ENCODE assay signal across 10 mouse cellular contexts in the genomic region with DNA sequence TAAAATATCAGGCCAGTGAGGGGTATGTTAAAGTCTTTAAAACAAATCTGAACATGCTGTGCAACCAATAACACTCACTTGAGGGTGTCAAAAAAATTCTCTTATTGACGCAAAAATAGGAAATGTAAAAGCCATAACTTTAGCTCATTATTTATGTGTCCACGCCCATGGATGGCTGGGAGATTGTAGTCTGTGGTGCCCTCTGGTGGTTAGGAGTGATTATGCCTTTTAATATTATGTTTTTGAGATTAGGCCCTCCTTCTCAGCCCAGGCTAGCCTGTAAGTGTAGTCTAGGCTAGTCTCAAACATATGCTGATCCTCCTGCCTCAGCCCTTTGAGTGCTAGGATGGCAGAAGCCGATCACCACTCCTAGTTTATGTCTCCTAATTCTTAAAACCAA.
DNase-seq lines count a peak whose midpoint lies in the region; ATAC-seq and TF ChIP-seq lines count a peak whose summit lies in the region.
"Had no signal": no experiment of that assay in that cellular context is flagged by ENCODE, and none has a peak within 500 bp of the region (broad histone marks: within the 10 kb centered on the region; RNA-seq: fewer than 3 reads in every experiment).

No protein-coding gene starts in this region.

- no peak overlapping the region for H3K4me2 ChIP-seq in liver, embryonic 11.5 days
- H3K4me2 ChIP-seq in intestine, embryonic 16.5 days (ENCODE audit: low read depth, low read length), result no peak overlapping the region
- H3K4me2 ChIP-seq: embryonic facial prominence, embryonic 15.5 days had no signal

- no peaks in the 10 kb centered on the region for H3K79me2 ChIP-seq in liver, adult 2 months (ENCODE audit: control insufficient read depth, insufficient read depth, low read length)

- no peaks in the 10 kb centered on the region for H3K9me3 ChIP-seq in liver, embryonic 11.5 days (ENCODE audit: control insufficient read depth, low read length)
- H3K9me3 ChIP-seq in intestine, embryonic 16.5 days (ENCODE audit: control insufficient read depth, low read length), result no peaks in the 10 kb centered on the region
- H3K9me3 ChIP-seq: embryonic facial prominence, embryonic 15.5 days; megakaryocyte, embryonic 14.5 days had no signal

- 0 out of 2 replicates have a peak, but pooled peaks cover 2% of the 10 kb centered on the region for H3K4me1 ChIP-seq in liver, adult 2 months (ENCODE audit: control insufficient read depth, insufficient read depth, low read length)
- no peaks in the 10 kb centered on the region for H3K4me1 ChIP-seq in liver, embryonic 11.5 days (replicated peaks; ENCODE audit: control insufficient read depth, insufficient read depth, low read length)
- no peaks in the 10 kb centered on the region for H3K4me1 ChIP-seq in intestine, embryonic 16.5 days (ENCODE audit: control insufficient read depth, insufficient read depth, low read length)
- H3K4me1 ChIP-seq: megakaryocyte, embryonic 14.5 days had no signal

- DNase-seq in embryo, embryonic 11 days, result peak; percentile 31
- no peak for DNase-seq in embryo, embryonic 9.5 days (ENCODE audit: extremely low spot score)
- DNase-seq in liver, adult 2 months (ENCODE audit: extremely low read depth, low read depth, low spot score), result no peak
- no peak for DNase-seq in liver, embryonic 11.5 days (ENCODE audit: low spot score)
- DNase-seq in brain, adult 2 months (ENCODE audit: low read depth, low spot score), result peak; percentile 12
- peak; percentile 53 for DNase-seq in naive thymus-derived CD4-positive, alpha-beta T cell, adult 2 months (ENCODE audit: low read depth)
- DNase-seq in urinary bladder, postnatal 10 days (ENCODE audit: low spot score), result no peak

- 83% methylated on average over 3 of the region's 3 CpGs for WGBS in liver, adult 2 months
- 74% methylated on average over 3 of the region's 3 CpGs for WGBS in liver, embryonic 11.5 days
- WGBS in intestine, embryonic 16.5 days, result 87% methylated on average over 3 of the region's 3 CpGs

- no peak for TF ChIP-seq POLR2A in liver, adult 2 months (IDR thresholded peaks at IDR 0.05; ENCODE audit: extremely low read depth, insufficient read depth, low read length)

- no peaks in the 10 kb centered on the region for H3K36me3 ChIP-seq in liver, adult 2 months (ENCODE audit: control insufficient read depth, insufficient read depth, low read length)
- no peaks in the 10 kb centered on the region for H3K36me3 ChIP-seq in liver, embryonic 11.5 days (ENCODE audit: control insufficient read depth, insufficient read depth, low read length)
- no peaks in the 10 kb centered on the region for H3K36me3 ChIP-seq in intestine, embryonic 16.5 days (ENCODE audit: control insufficient read depth, insufficient read depth, low read length)
- H3K36me3 ChIP-seq: embryonic facial prominence, embryonic 15.5 days had no signal

- no peaks in the 10 kb centered on the region for H3K27me3 ChIP-seq in liver, adult 2 months (ENCODE audit: control insufficient read depth, insufficient read depth, low read length)
- H3K27me3 ChIP-seq in liver, embryonic 11.5 days (replicated peaks; ENCODE audit: control insufficient read depth, insufficient read depth, low read length), result no peaks in the 10 kb centered on the region
- no peaks in the 10 kb centered on the region for H3K27me3 ChIP-seq in intestine, embryonic 16.5 days (replicated peaks; ENCODE audit: control insufficient read depth, insufficient read depth, low read length)
- H3K27me3 ChIP-seq: embryonic facial prominence, embryonic 15.5 days; megakaryocyte, embryonic 14.5 days had no signal

- no peak overlapping the region for H3K27ac ChIP-seq in liver, adult 2 months (replicated peaks; ENCODE audit: insufficient read depth, low read depth, low read length)
- H3K27ac ChIP-seq in liver, embryonic 11.5 days (ENCODE audit: low read depth, low read length), result no peak overlapping the region
- H3K27ac ChIP-seq in intestine, embryonic 16.5 days (ENCODE audit: low read length), result no peak overlapping the region
- H3K27ac ChIP-seq: embryonic facial prominence, embryonic 15.5 days had no signal

- H3K9ac ChIP-seq in liver, adult 2 months (ENCODE audit: low read depth, low read length), result no peak overlapping the region
- no peak overlapping the region for H3K9ac ChIP-seq in liver, embryonic 11.5 days (ENCODE audit: low read depth, low read length)
- no peak overlapping the region for H3K9ac ChIP-seq in intestine, embryonic 16.5 days (ENCODE audit: low read depth, low read length)
- H3K9ac ChIP-seq: embryonic facial prominence, embryonic 15.5 days had no signal

- no peak for ATAC-seq in liver, embryonic 11.5 days (replicated peaks; ENCODE audit: low FRiP score)
- ATAC-seq in intestine, embryonic 16.5 days, result no peak

- no peak overlapping the region for H3K4me3 ChIP-seq in liver, adult 2 months (ENCODE audit: insufficient read depth, low read depth, low read length)
- H3K4me3 ChIP-seq in liver, embryonic 11.5 days (ENCODE audit: low read depth, low read length), result no peak overlapping the region
- no peak overlapping the region for H3K4me3 ChIP-seq in intestine, embryonic 16.5 days (ENCODE audit: low read length)
- H3K4me3 ChIP-seq: embryonic facial prominence, embryonic 15.5 days; megakaryocyte, embryonic 14.5 days had no signal

- TF ChIP-seq CTCF in liver, adult 2 months (IDR thresholded peaks at IDR 0.05; ENCODE audit: low read depth, low read length), result peak; percentile 50

Comparison
In these comparisons a context has a peak if more than half of its experiments do, and no peak if none do; other contexts are left out.
1. DNase-seq: peak in embryo, embryonic 11 days (single experiment), brain, adult 2 months (single experiment) and naive thymus-derived CD4-positive, alpha-beta T cell, adult 2 months (single experiment); none in embryo, embryonic 9.5 days (single experiment), liver, adult 2 months (single experiment), liver, embryonic 11.5 days (single experiment) and urinary bladder, postnatal 10 days (single experiment).